Mouse (Mus musculus): ENCODE results near the gene Scmh1. TPM values are rescaled to one million over a fixed set of nuclear protein-coding genes. Genes with fewer than 3 reads are reported as not detected.

Scmh1 gene
- polyA plus RNA-seq, 1 experiment from 2014 or later = 72.4 TPM

DNA sequence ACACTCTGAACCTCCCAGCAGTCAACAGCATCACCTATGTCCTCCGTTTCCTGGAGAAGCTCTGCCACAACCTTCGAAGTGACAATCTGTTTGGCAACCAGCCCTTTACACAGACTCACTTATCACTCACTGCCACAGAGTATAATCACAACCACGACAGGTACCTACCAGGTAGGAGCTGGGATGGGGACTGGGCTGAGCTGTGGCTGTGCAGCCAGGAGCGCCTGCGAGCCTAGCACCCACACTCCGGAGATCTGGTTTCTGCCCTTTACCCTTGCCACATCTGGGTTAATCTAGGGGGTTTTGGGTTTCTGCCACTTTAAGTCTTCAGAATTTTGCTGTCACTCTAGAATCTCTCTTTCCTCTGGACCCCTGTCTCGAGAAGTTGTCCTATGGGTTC lies 111.8 kb downstream of the Scmh1 start:
- Histone ChIP-seq H3K36me3 (peaks cover 45% of the 10 kb centered on the region), H3K27ac (replicated peaks) (no peak overlapping the region), H3K4me3 (no peak overlapping the region), H3K9me3 (no peaks in the 10 kb centered on the region), H3K4me2 (replicated peaks) (no peak overlapping the region), H3K9ac (replicated peaks) (no peak overlapping the region), H3K4me1 (no peaks in the 10 kb centered on the region), H3K27me3 (no peaks in the 10 kb centered on the region)
- 92% methylated on average over 7 of the region's 7 CpGs for WGBS
- ATAC-seq (replicated peaks) = no peak

DNA sequence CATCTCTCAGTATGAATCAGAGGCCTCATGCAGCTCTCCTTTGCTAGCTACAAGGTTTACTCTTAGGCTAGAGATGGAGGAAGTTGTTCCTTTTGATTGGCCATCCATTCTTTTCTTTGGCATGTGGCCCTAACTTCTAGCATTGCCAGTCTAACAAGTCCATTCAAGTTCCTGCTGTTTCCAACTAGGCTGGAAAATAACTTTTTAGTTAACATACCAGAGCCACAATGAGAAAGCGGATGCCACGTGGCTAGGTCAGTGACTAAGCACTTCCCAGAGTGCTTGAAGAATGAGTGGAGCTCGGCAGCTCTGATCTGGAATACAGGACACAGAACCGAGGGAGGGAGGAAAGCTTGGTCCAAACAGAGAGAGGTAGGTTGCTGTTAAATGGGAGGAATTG lies 112.3 kb downstream of the Scmh1 start:
- 78% methylated on average over 4 of the region's 4 CpGs for WGBS
- Histone ChIP-seq H3K36me3 (peaks cover 49% of the 10 kb centered on the region), H3K9ac (replicated peaks) (no peak overlapping the region), H3K4me3 (no peak overlapping the region), H3K27ac (replicated peaks) (no peak overlapping the region), H3K4me1 (no peaks in the 10 kb centered on the region), H3K4me2 (replicated peaks) (no peak overlapping the region), H3K27me3 (no peaks in the 10 kb centered on the region), H3K9me3 (no peaks in the 10 kb centered on the region)
- ATAC-seq (replicated peaks) = no peak

DNA sequence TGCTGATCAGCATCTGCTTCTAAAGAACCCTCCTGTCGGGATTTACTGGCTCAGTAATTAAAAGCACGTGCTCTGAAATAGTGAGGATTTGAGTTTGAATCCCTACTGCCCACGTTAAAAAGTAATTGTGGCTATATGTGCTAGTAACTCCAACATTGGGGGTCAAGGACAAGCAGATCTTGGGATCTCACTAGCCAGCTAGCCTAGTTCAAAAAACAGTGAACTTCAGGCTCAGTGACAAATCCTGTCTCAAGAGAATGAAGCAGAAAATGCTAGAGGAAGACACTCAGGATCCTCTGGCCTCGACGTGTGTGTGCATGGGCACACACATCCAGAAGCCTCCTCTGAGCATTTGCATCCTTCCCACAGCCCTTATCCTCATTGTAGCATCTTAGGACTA lies 116.7 kb downstream of the Scmh1 start:
- no peak overlapping the region for H3K9ac ChIP-seq (replicated peaks)
- H3K36me3 ChIP-seq = peaks cover 76% of the 10 kb centered on the region
- no peaks in the 10 kb centered on the region for H3K4me1 ChIP-seq
- no peak overlapping the region for H3K4me2 ChIP-seq (replicated peaks)
- no peaks in the 10 kb centered on the region for H3K9me3 ChIP-seq
- no peak overlapping the region for H3K27ac ChIP-seq (replicated peaks)
- 76% methylated on average over 5 of the region's 5 CpGs for WGBS
- no peak for ATAC-seq (replicated peaks)
- no peaks in the 10 kb centered on the region for H3K27me3 ChIP-seq
- H3K4me3 ChIP-seq = no peak overlapping the region

DNA sequence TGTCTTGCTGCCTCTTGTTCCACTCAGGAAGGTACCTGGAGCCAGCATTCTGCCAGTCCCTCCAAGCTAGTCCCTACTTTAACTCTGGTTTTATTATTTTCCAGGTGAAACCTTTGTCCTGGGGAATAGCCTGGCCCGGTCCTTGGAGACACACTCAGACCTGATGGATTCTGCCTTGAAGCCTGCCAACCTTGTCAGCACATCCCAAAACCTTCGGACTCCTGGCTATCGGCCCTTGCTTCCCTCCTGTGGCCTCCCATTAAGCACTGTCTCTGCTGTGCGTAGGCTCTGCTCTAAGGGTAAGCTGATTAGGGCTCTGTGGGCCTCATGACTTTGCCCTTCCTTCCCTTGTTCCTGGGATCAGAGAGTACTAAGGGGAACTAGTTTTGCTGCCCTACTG lies 117.3 kb downstream of the Scmh1 start:
- Histone ChIP-seq H3K27ac (replicated peaks) (no peak overlapping the region), H3K27me3 (no peaks in the 10 kb centered on the region), H3K36me3 (peaks cover 72% of the 10 kb centered on the region), H3K9me3 (no peaks in the 10 kb centered on the region), H3K4me1 (no peaks in the 10 kb centered on the region), H3K9ac (replicated peaks) (no peak overlapping the region), H3K4me3 (no peak overlapping the region), H3K4me2 (replicated peaks) (no peak overlapping the region)
- 87% methylated on average over 4 of the region's 4 CpGs for WGBS
- ATAC-seq (replicated peaks) = no peak

DNA sequence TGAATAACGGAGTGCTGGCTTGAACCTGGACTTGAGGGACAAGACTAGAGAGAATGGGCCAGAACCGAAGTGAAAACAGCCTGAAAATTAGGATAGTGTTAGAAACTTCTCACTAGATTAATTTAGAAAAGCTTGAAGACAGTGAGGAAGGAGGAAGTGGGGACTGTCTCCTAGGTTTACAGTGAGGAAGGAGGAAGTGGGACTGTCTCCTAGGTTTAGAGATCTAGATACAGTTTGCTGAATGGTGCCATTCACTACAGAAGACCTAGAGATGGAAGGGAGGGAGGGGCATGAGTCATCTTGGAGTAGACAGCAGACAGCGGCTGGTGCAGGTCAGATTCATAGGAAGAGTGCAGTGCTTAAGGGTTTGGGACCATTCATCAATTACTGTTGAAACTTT lies 118.0 kb downstream of the Scmh1 start:
- H3K9me3 ChIP-seq = no peaks in the 10 kb centered on the region
- peaks cover 71% of the 10 kb centered on the region for H3K36me3 ChIP-seq
- H3K27ac ChIP-seq (replicated peaks) = no peak overlapping the region
- H3K4me2 ChIP-seq (replicated peaks) = no peak overlapping the region
- WGBS = 93% methylated on average over 3 of the region's 3 CpGs
- no peaks in the 10 kb centered on the region for H3K4me1 ChIP-seq
- no peaks in the 10 kb centered on the region for H3K27me3 ChIP-seq
- no peak overlapping the region for H3K4me3 ChIP-seq
- ATAC-seq (replicated peaks) = no peak
- no peak overlapping the region for H3K9ac ChIP-seq (replicated peaks)

DNA sequence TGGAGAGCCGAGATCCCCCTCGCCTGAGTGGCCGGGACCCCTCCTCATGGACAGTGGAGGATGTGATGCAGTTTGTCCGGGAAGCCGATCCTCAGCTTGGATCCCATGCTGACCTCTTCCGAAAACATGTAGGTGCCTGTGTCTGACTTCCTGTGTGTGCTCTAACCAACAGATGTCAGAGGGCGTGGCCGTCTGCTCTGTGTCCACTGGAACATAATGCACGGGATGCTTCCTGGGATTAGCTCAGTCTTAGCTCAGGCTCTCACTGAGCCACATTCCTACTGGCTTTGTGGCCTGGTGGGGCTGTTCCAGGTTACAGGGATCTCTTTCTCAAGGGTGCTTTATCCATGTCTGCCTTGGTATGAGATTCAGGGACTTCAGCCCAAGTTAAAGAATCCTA lies 123.1 kb downstream of the Scmh1 start:
- Histone ChIP-seq H3K27ac (replicated peaks) (no peak overlapping the region), H3K4me2 (replicated peaks) (no peak overlapping the region), H3K4me3 (no peak overlapping the region), H3K4me1 (no peaks in the 10 kb centered on the region), H3K9ac (replicated peaks) (no peak overlapping the region), H3K27me3 (no peaks in the 10 kb centered on the region), H3K9me3 (no peaks in the 10 kb centered on the region), H3K36me3 (peaks cover 70% of the 10 kb centered on the region)
- WGBS = 82% methylated on average over 9 of the region's 9 CpGs
- ATAC-seq (replicated peaks) = no peak

DNA sequence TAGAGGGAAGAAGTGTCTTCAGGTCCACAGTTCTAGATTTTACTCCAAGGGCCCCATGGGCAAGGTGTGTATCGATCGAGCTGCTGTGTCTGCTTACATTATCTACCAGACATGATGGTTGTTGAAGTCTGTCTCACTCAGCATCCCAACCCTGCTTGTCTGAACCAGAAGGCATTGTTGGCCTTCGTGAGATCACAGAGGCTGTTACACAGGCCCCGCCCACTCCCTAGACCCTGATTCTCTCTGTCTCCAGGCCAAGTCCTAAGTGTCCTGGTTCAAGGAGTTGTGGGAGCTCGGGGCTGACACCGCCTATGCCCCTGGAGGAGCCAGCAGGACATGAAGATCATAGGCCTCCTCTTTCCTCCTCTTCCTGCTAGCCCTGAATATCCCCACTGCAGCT lies 126.9 kb downstream of the Scmh1 start, which contains the start of gene Slfnl1:
Gene Slfnl1, plus strand, starts transcription at position 246 of the 400 bp plus-strand sequence.
- WGBS = 87% methylated on average over 6 of the region's 6 CpGs
- no peak within 1 kb of the TSS for H3K4me2 ChIP-seq (replicated peaks)
- no peaks in the 10 kb centered on the region for H3K27me3 ChIP-seq
- H3K4me1 ChIP-seq = no peaks in the 10 kb centered on the region
- no peak within 1 kb of the TSS for H3K27ac ChIP-seq (replicated peaks)
- no peaks in the 10 kb centered on the region for H3K9me3 ChIP-seq
- no peak for ATAC-seq (replicated peaks)
- H3K4me3 ChIP-seq = no peak within 1 kb of the TSS
- no peak within 1 kb of the TSS for H3K9ac ChIP-seq (replicated peaks)
- H3K36me3 ChIP-seq = peaks cover 38% of the 10 kb centered on the region

DNA sequence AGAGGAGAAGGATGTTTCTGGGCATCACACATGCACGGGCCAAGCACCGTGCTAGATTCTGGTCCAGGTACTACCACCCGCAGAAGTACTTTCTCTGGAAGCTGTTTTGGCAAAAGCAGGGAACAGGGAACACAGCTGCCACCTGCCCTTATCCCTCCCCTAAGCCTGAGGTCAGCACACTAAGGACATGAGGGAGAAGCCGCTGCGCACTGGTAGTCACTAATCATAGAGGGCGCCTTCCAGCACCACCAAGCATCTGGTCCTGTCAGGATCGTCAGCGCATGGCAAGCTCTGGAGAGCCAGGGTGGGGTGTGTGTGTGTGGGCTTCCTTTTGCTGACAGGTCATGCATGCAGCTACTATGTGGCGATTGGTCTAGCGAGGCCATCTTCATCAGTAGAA lies 133.6 kb downstream of the Scmh1 start:
- Histone ChIP-seq H3K9me3 (no peaks in the 10 kb centered on the region), H3K4me2 (replicated peaks) (no peak overlapping the region), H3K4me3 (no peak overlapping the region), H3K27ac (replicated peaks) (no peak overlapping the region), H3K36me3 (peaks cover 53% of the 10 kb centered on the region), H3K4me1 (no peaks in the 10 kb centered on the region), H3K27me3 (no peaks in the 10 kb centered on the region), H3K9ac (replicated peaks) (no peak overlapping the region)
- 95% methylated on average over 10 of the region's 10 CpGs for WGBS
- no peak for ATAC-seq (replicated peaks)

DNA sequence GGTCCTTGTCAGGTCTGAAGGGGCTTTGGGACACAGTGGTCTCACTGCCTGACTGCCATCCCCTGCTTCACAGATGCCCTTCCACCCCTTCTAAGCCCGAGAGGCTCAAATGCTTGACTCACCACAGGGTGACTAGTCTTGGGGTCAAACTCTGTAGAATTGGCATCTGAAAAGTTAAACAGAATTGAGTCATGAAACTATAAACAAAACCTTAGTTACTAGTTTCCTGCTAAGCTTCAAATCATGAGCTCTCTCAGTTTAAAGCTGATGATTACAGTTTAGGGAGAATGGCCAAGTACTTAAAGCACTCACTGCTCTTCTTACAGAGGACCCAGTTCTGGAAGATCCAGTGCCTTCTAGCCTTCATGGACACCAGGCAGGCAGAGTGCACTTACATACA lies 139.8 kb downstream of the Scmh1 start:
- no peak for ATAC-seq (replicated peaks)
- no peak overlapping the region for H3K4me2 ChIP-seq (replicated peaks)
- H3K27ac ChIP-seq (replicated peaks) = no peak overlapping the region
- no peaks in the 10 kb centered on the region for H3K4me1 ChIP-seq
- H3K27me3 ChIP-seq = no peaks in the 10 kb centered on the region
- WGBS = 74% methylated on average over 1 of the region's 1 CpGs
- H3K36me3 ChIP-seq = peaks cover 92% of the 10 kb centered on the region
- no peak overlapping the region for H3K9ac ChIP-seq (replicated peaks)
- H3K4me3 ChIP-seq = no peak overlapping the region
- no peaks in the 10 kb centered on the region for H3K9me3 ChIP-seq

DNA sequence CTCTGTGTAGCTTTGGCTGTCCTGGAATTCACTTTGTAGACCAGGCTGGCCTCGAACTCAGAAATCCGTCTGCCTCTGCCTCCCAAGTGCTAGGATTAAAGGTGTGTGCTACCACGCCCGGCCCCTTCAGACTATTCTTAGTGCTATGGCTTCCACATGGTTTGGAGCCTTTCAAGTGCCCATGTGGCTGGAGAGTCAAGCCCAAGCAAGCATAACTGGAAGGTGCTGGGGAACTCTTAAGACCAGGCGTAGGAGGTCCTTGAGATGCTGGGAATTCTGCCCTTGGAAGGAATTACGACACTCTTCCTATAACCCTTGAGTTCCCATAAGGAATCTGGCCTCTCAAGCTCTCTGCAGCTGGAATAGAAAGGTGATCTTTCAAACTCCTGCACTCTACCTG lies 151.5 kb downstream of the Scmh1 start:
- WGBS = 91% methylated on average over 6 of the region's 6 CpGs
- Histone ChIP-seq H3K9ac (replicated peaks) (no peak overlapping the region), H3K27me3 (no peaks in the 10 kb centered on the region), H3K4me3 (no peak overlapping the region), H3K27ac (replicated peaks) (no peak overlapping the region), H3K4me2 (replicated peaks) (no peak overlapping the region), H3K9me3 (no peaks in the 10 kb centered on the region), H3K36me3 (peaks cover 88% of the 10 kb centered on the region), H3K4me1 (no peaks in the 10 kb centered on the region)
- no peak for ATAC-seq (replicated peaks)

DNA sequence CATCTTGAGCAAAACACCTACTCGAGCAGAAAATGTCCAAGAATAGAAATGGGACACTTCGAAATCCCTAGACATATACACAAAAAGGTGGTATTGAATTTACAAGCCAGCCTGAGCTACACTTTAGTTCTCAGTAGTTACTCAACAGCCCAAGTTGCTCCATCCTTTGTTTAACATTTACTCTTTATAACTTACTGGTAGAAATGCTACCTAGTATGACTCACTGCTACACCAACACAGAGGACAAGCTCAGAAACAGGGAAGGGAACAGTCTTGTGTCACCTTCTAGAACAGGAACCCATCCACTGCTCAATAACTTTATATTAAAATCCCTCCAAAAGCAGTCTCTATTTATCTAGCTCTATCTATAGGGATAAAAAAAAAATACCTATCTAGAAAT lies 160.6 kb downstream of the Scmh1 start:
- H3K27ac ChIP-seq (replicated peaks) = no peak overlapping the region
- no peaks in the 10 kb centered on the region for H3K9me3 ChIP-seq
- H3K27me3 ChIP-seq = no peaks in the 10 kb centered on the region
- H3K4me1 ChIP-seq = peaks cover 23% of the 10 kb centered on the region
- no peak for ATAC-seq (replicated peaks)
- peaks cover 43% of the 10 kb centered on the region for H3K36me3 ChIP-seq
- H3K4me2 ChIP-seq (replicated peaks) = no peak overlapping the region
- WGBS = 93% methylated on average over 2 of the region's 2 CpGs
- H3K4me3 ChIP-seq = no peak overlapping the region
- no peak overlapping the region for H3K9ac ChIP-seq (replicated peaks)

DNA sequence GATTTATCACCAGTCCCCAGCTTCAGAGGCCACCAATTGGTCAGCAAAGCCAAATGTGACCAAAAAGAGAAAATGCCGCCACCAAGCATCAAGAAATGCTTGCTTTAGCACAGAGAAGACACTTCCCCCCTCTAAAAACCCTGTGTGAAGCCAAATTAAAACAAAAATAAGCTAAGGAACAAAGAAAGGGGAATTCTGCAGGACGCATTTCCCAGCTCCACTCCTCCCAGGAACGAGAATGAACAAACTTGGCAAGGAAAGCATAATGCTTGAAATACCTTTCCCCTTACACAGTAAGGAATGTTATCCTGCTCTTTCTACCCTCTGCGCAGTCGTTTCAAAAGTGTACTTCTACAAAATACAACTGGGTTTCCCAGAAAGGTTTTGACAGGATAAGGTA lies 162.9 kb downstream of the Scmh1 start:
- Histone ChIP-seq H3K36me3 (peaks cover 25% of the 10 kb centered on the region), H3K9me3 (no peaks in the 10 kb centered on the region), H3K27ac (replicated peaks) (no peak overlapping the region), H3K9ac (replicated peaks) (no peak overlapping the region; the same call in 1 of the 2 replicates), H3K4me2 (replicated peaks) (peak overlapping the region; percentile 69), H3K27me3 (no peaks in the 10 kb centered on the region), H3K4me3 (peak overlapping the region; percentile 95; the same call in 1 of the 2 replicates), H3K4me1 (peaks cover 30% of the 10 kb centered on the region)
- no peak for ATAC-seq (replicated peaks)
- 28% methylated on average over 5 of the region's 5 CpGs for WGBS

DNA sequence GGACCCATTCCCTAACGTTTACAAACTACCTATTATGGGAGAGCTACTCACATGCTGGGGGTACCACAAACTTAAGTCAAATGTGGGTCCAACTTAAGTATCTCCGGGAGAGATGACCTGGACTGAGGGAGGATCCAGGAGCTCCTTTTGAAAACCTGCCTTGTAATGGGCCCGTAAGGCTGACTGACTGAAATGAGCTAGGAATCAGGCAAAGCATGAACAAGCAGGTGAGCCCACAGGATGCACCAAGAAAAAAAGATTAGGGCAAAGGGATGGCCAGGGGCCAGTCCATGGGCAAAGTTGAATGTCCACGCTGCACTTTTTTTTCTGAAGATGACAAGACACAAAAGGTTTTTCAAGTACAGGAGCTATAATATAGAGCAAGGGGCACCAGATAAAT lies 163.9 kb downstream of the Scmh1 start:
- WGBS = 1% methylated on average over 4 of the region's 4 CpGs
- peak overlapping the region; percentile 95 for H3K27ac ChIP-seq (replicated peaks)
- ATAC-seq (replicated peaks) = no peak

More for the DNA sequence above, 163.9 kb downstream of the Scmh1 start:
- Histone ChIP-seq H3K27me3 (no peaks in the 10 kb centered on the region), H3K4me3 (peak overlapping the region; percentile 95), H3K9me3 (no peaks in the 10 kb centered on the region), H3K4me2 (replicated peaks) (peak overlapping the region; percentile 69), H3K36me3 (peaks cover 16% of the 10 kb centered on the region), H3K4me1 (peaks cover 30% of the 10 kb centered on the region), H3K9ac (replicated peaks) (peak overlapping the region; percentile 90)
